Mouse (Mus musculus) testis, adult 10 weeks (tissue): Measurements from ENCODE around the gene Gbp7. TPM values are rescaled to one million over a fixed set of nuclear protein-coding genes. Genes with fewer than 3 reads are reported as not detected.

Experiments used
- polyA plus RNA-seq: library from polyadenylated mRNA; stranded (reverse); fragments of 350-450 nt; fragmentation: Illumina TruSeq; extraction: RNeasy Lipid Tissue Mini Kit (QIAGEN cat#74804); gene quantifications from one replicate; pipeline ENCODE4 v1.2.3, GENCODE M21; 2014; ENCODE audit warnings: low read depth, low replicate concordance

The Gbp7 gene
- polyA plus RNA-seq: 2.5 TPM

GRCm38 (mm10) chr3:142530087-142530953, at the start of gene Gbp7:
TSS of gene Gbp7 (plus strand) at chr3:142530342.

GRCm38 (mm10) chr3:142493536-142494061, 36.5 kb upstream of the Gbp7 start, which contains the start of gene Gbp5:
TSS of gene Gbp5 (plus strand) at chr3:142493978.

GRCm38 (mm10) chr3:142559632-142560228, 29.6 kb downstream of the Gbp7 start, which contains the start of gene Gbp3:
TSS of gene Gbp3 (plus strand) at chr3:142560026.

GRCm38 (mm10) chr3:142594547-142594946, 64.4 kb downstream of the Gbp7 start, which contains the start of gene Gbp2b:
TSS of gene Gbp2b (plus strand) at chr3:142594847.

Other genes starting within 250 kb of the Gbp7 start
- gene Pdlim5, start 134.6 kb upstream of the Gbp7 start, polyA plus RNA-seq: 11.3 TPM
- 2.2 TPM for gene Gbp5, start 36.4 kb upstream of the Gbp7 start, polyA plus RNA-seq
- gene Gbp3, start 29.7 kb downstream of the Gbp7 start, polyA plus RNA-seq: 1.7 TPM
- 0.14 TPM for gene Gbp2b, start 64.5 kb downstream of the Gbp7 start, polyA plus RNA-seq
- gene Gbp2, start 90.3 kb downstream of the Gbp7 start, polyA plus RNA-seq: 3.1 TPM
- gene Kyat3, start 170.7 kb downstream of the Gbp7 start, polyA plus RNA-seq: 12.3 TPM
- 137 TPM for gene Gtf2b, start 234.7 kb downstream of the Gbp7 start, polyA plus RNA-seq